Mouse (Mus musculus) ovary, postnatal 36 days (tissue): Measurements from ENCODE around the gene Amz1.

Experiments used
- DNase-seq: peaks from one replicate; pipeline ENCODE4 v3.0.0; 2022; ENCODE audit warnings: low spot score, mixed read lengths

The Amz1 gene

DNA sequence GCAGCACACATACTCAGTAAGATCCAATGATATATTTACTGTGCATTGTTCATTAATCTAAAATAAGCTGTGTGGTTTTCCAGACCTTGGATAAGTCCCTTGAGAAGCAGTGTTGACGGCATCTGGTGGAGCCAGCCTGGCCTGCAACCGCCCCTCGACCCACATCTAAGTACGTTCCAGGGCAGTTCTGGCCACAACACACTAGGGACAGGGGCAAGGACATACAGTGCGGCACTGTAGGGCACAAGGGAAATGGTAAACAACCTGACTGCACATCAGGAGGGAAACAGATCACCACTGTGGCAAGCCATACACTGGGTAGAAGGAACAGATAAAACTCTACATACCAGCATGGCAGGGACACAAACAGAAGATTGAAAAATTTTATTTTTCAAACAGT lies 77.9 kb downstream of the Amz1 start:
- peak; percentile 33 for DNase-seq

DNA sequence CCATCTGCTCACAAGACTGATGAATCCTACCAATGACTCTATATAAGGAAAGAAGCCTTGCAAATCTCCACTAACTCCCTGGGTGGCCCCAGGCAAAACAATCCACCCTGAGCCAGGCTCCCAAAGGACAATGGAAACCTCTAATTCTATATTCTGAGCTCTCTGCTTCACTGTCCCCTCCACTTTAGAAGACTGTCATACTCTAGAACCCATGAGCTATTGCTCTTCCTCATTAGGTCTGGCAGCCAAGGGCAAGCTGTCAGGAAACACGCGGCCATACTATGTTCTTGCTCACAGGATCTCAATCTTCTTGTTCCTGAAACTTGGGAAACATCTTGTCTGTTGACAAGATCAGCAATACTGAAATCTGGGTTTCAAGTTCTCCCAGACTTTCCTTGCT lies 82.3 kb downstream of the Amz1 start:
- DNase-seq = no peak

DNA sequence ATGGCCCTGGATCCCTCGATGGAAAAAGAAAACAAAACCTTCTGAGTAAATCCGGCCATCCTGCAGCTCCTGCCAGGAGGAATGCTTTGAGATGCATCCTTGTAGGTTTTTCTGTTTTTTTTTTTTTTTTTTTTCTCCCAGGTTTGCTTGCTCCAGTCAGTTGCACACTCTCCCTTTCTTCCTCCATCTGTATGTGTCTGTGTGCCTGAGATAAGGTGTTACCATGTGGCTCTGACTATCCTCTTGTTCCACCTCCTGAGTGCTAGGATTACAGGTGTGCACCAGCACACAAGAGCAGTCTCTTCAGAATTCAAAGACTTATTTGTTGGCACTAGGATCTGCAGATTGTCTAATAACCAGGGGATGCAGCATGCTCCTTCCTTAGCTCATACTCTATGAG lies 83.0 kb downstream of the Amz1 start:
- no peak for DNase-seq
